Comparison of ENCODE assay signal across 8 mouse cellular contexts in genomic region chr16:13672386-13672898, GRCm38 (mm10). TPM values are rescaled to one million over a fixed set of nuclear protein-coding genes. Genes with fewer than 3 reads are reported as not detected.
DNase-seq lines count a peak whose midpoint lies in the region; ATAC-seq and TF ChIP-seq lines count a peak whose summit lies in the region.

No protein-coding gene starts in this region.

- peak; percentile 89 for DNase-seq in MEL (ENCODE audit: low read depth, low spot score)
- DNase-seq in c-Kit-positive CD71-negative TER-119-negative erythroid progenitor cells, embryonic 14.5 days (ENCODE audit: low read depth): peak; percentile 67
- DNase-seq in forebrain, embryonic 14.5 days (ENCODE audit: low spot score): peak; percentile 49
- DNase-seq in layer of hippocampus, adult 9-11 months: peak; percentile 14
- DNase-seq in lung, postnatal 36 days: peak; percentile 83
- peak; percentile 19 for DNase-seq in retina, postnatal 7 days (ENCODE audit: low read depth, low spot score)
- peak; percentile 68 for DNase-seq in urinary bladder, postnatal 14 days (ENCODE audit: low spot score)

- peaks cover 22% of the 10 kb centered on the region for H3K79me2 ChIP-seq in MEL (ENCODE audit: control insufficient read depth, insufficient read depth, low read length, poor library complexity)

- H3K4me1 ChIP-seq in MEL (ENCODE audit: control insufficient read depth in 1 of 2, insufficient read depth in 2 of 2, low read length in 2 of 2): peaks cover 3 to 17% of the 10 kb centered on the region in 2 experiments; a peak in 3 of 4 replicates
- peaks cover 9% of the 10 kb centered on the region for H3K4me1 ChIP-seq in forebrain, embryonic 14.5 days (ENCODE audit: control insufficient read depth, insufficient read depth, low read length)

- H3K9me3 ChIP-seq in MEL (replicated peaks; ENCODE audit: insufficient read depth, low read length): no peaks in the 10 kb centered on the region
- no peaks in the 10 kb centered on the region for H3K9me3 ChIP-seq in forebrain, embryonic 14.5 days (replicated peaks; ENCODE audit: control insufficient read depth, low read length)

- no peak for TF ChIP-seq EP300 in MEL (IDR thresholded peaks at IDR 0.05; ENCODE audit: low read depth in 1 of 2, low read length in 2 of 2)

- TF ChIP-seq CTCF in MEL (IDR thresholded peaks at IDR 0.05 in 2 of 3, conservative IDR thresholded peaks at IDR 0.05 in 1 of 3; ENCODE audit: control insufficient read depth in 1 of 3, insufficient read depth in 1 of 3, low read depth in 2 of 3, low read length in 3 of 3, poor library complexity in 1 of 3, severe bottlenecking in 1 of 3): no peak

- H3K36me3 ChIP-seq in MEL (ENCODE audit: control insufficient read depth in 1 of 2, insufficient read depth in 2 of 2, low read length in 2 of 2): peaks cover 2 to 16% of the 10 kb centered on the region in 2 experiments; a peak in 3 of 4 replicates
- peaks cover 12% of the 10 kb centered on the region for H3K36me3 ChIP-seq in forebrain, embryonic 14.5 days (ENCODE audit: control insufficient read depth, insufficient read depth, low read length)

- WGBS in forebrain, embryonic 14.5 days: 2% methylated on average over 20 of the region's 20 CpGs

- H3K4me2 ChIP-seq in forebrain, embryonic 14.5 days (ENCODE audit: low read length): peak overlapping the region; percentile 59

- peak overlapping the region; percentile 53 for H3K27ac ChIP-seq in MEL (ENCODE audit: control insufficient read depth, low read depth, low read length)
- H3K27ac ChIP-seq in forebrain, embryonic 14.5 days (ENCODE audit: low read depth, low read length): 0 out of 2 replicates have a peak overlapping the region, but pooled peaks have one; percentile 55

- H3K9ac ChIP-seq in MEL (ENCODE audit: control insufficient read depth, low read depth, low read length, poor library complexity, severe bottlenecking): peak overlapping the region; percentile 84
- peak overlapping the region; percentile 93 for H3K9ac ChIP-seq in forebrain, embryonic 14.5 days (ENCODE audit: low read length)

- TF ChIP-seq POLR2A in MEL (IDR thresholded peaks at IDR 0.05; ENCODE audit: control insufficient read depth in 1 of 2, insufficient read depth in 1 of 2, low read depth in 1 of 2, low read length in 2 of 2, poor library complexity in 1 of 2): no peak; a peak in 1 of 4 replicates

- no peaks in the 10 kb centered on the region for H3K27me3 ChIP-seq in MEL (ENCODE audit: control insufficient read depth in 1 of 2, insufficient read depth in 2 of 2, low read length in 2 of 2)
- H3K27me3 ChIP-seq in forebrain, embryonic 14.5 days (replicated peaks; ENCODE audit: control insufficient read depth, insufficient read depth, low read length): no peaks in the 10 kb centered on the region

- ATAC-seq in forebrain, embryonic 14.5 days: 0 out of 2 replicates have a peak, but pooled peaks have one; percentile 3
- ATAC-seq in hematopoietic stem cell, adult 5-6 weeks (replicated peaks in 1 of 2; ENCODE audit: insufficient read depth in 1 of 2, low FRiP score in 2 of 2, low TSS enrichment in 1 of 2, low read depth in 1 of 2, poor library complexity in 2 of 2, severe bottlenecking in 2 of 2): peak; percentile 75 to 77

- H3K4me3 ChIP-seq in MEL (ENCODE audit: control insufficient read depth in 1 of 2, insufficient read depth in 1 of 2, low read depth in 2 of 2, low read length in 2 of 2): peak overlapping the region; percentile 77 to 84
- H3K4me3 ChIP-seq in forebrain, embryonic 14.5 days (ENCODE audit: low read depth, low read length): peak overlapping the region; percentile 90

- TF ChIP-seq RAD21 in MEL (IDR thresholded peaks at IDR 0.05; ENCODE audit: low read depth, low read length): no peak

TF ChIP-seq in MEL, 35 proteins besides CTCF, POLR2A, EP300 and RAD21:
- TF ChIP-seq BHLHE40 (IDR thresholded peaks at IDR 0.05; ENCODE audit: borderline replicate concordance, low read depth, low read length) (peak; percentile 91), SIN3A (IDR thresholded peaks at IDR 0.05; ENCODE audit: low read length) (peak; percentile 93), MAX (IDR thresholded peaks at IDR 0.05; ENCODE audit: low read length) (peak; percentile 97), E2F4 (IDR thresholded peaks at IDR 0.05; ENCODE audit: borderline replicate concordance, low read depth, low read length) (no peak), MXI1 (IDR thresholded peaks at IDR 0.05; ENCODE audit: low read depth, low read length) (peak; percentile 96), USF2 (IDR thresholded peaks at IDR 0.05; ENCODE audit: borderline replicate concordance in 1 of 2, insufficient read depth in 1 of 2, low read depth in 1 of 2, low read length in 2 of 2) (no peak), ZMIZ1 (IDR thresholded peaks at IDR 0.05; ENCODE audit: low read depth, low read length) (no peak), TBP (IDR thresholded peaks at IDR 0.05; ENCODE audit: low read depth, low read length) (peak; percentile 57)
TF ChIP-seq in MEL: peak in this region for 5.

RNA-seq across cellular contexts. Expression of gene 3110001I22Rik, which starts 0.7 kb away (rescaled TPM):
- total RNA-seq in MEL (2012; rRNA removed): 9.1 and 10.8 TPM in 2 replicates
- 1 to 10 TPM in 1 of 2 experiments, not detected in 1; 8.8 TPM for polyA plus RNA-seq in MEL (2012; ENCODE audit: insufficient read depth in 1 of 2, insufficient read length in 2 of 2, low read depth in 1 of 2, low replicate concordance in 2 of 2, missing spikeins in 1 of 2)
- polyA plus RNA-seq in forebrain, embryonic 14.5 days (2014; fragmentation: Nextera tagmentation; extraction: Ambion mirVana): 8.5 and 8.8 TPM in 2 replicates
- total RNA-seq in hematopoietic stem cell, adult 5-6 weeks (2017): 13.5 and 18.8 TPM in 2 replicates

RNA-seq across cellular contexts. Expression of gene Bfar, which starts 0.8 kb away (rescaled TPM):
- total RNA-seq in MEL (2012; rRNA removed): 17.2 and 20.6 TPM in 2 replicates
- 10 to 100 TPM in 1 of 2 experiments, not detected in 1; 21.8 TPM for polyA plus RNA-seq in MEL (2012; ENCODE audit: insufficient read depth in 1 of 2, insufficient read length in 2 of 2, low read depth in 1 of 2, low replicate concordance in 2 of 2, missing spikeins in 1 of 2)
- polyA plus RNA-seq in forebrain, embryonic 14.5 days (2014; fragmentation: Nextera tagmentation; extraction: Ambion mirVana): 43.2 and 47.5 TPM in 2 replicates
- total RNA-seq in hematopoietic stem cell, adult 5-6 weeks (2017): 69.7 and 83.0 TPM in 2 replicates

RNA-seq across cellular contexts. Expression of gene Parn, which starts 4.5 kb away (rescaled TPM):
- total RNA-seq in MEL (2012; rRNA removed): 25.2 and 26.7 TPM in 2 replicates
- polyA plus RNA-seq in MEL (2012; ENCODE audit: insufficient read depth in 1 of 2, insufficient read length in 2 of 2, low read depth in 1 of 2, low replicate concordance in 2 of 2, missing spikeins in 1 of 2): 100 to 1,000 TPM in 1 of 2 experiments, 10 to 100 TPM in 1; 38.2 to 160 TPM
- 33.0 and 34.4 TPM in 2 replicates for polyA plus RNA-seq in forebrain, embryonic 14.5 days (2014; fragmentation: Nextera tagmentation; extraction: Ambion mirVana)
- 57.7 and 84.7 TPM in 2 replicates for total RNA-seq in hematopoietic stem cell, adult 5-6 weeks (2017)

RNA-seq across cellular contexts. Expression of gene Pla2g10, which starts 58.3 kb away (rescaled TPM):
- not detected in 2 replicates for total RNA-seq in MEL (2012; rRNA removed)
- polyA plus RNA-seq in MEL (2012; ENCODE audit: insufficient read depth in 1 of 2, insufficient read length in 2 of 2, low read depth in 1 of 2, low replicate concordance in 2 of 2, missing spikeins in 1 of 2): not detected
- 0.16 TPM in 1 of 2 replicates, not detected in the other for polyA plus RNA-seq in forebrain, embryonic 14.5 days (2014; fragmentation: Nextera tagmentation; extraction: Ambion mirVana)
- total RNA-seq in hematopoietic stem cell, adult 5-6 weeks (2017): not detected in 2 replicates

Comparison
In these comparisons a context has a peak if more than half of its experiments do, and no peak if none do; other contexts are left out.
1. Peak in every context shown above with its lines: DNase-seq, ATAC-seq, H3K4me3 ChIP-seq and H3K27ac ChIP-seq.
2. DNase-seq: peak in every context shown above with its lines; median percentile 89 in MEL; 83 in lung, postnatal 36 days; 68 in urinary bladder, postnatal 14 days; 67 in c-Kit-positive CD71-negative TER-119-negative erythroid progenitor cells, embryonic 14.5 days; 49 in forebrain, embryonic 14.5 days; 19 in retina, postnatal 7 days; 14 in layer of hippocampus, adult 9-11 months.